Mouse (Mus musculus) G1E (cell line): ENCODE measurements at regions not wholly inside any gene's neighbourhood (a gene's known extent, or its start where the extent isn't known, plus 50 kb on each side); places are given as distances from the start of the nearest gene placed in this dataset.
"Not testable (repeated sequence)": the region's sequence is repeated elsewhere in the genome, so short reads cannot be mapped to it uniquely, and the experiment has no call there.

Experiments used
- ATAC-seq: 2 replicates; pipeline ENCODE4 v1.8.0; 2016; ENCODE audit warnings: mild to moderate bottlenecking; ENCODE audit not compliant: insufficient number of reproducible peaks, poor library complexity, low FRiP score, severe bottlenecking; ENCODE audit errors: extremely low read depth
- DNase-seq: peaks from one replicate; pipeline ENCODE4 v3.0.0; 2012; ENCODE audit warnings: low spot score
- H3K27me3 ChIP-seq: 2 replicates; pipeline ENCODE4 v1.6.1; 2012; ENCODE audit warnings: mild to moderate bottlenecking, low read length, inconsistent platforms; ENCODE audit not compliant: insufficient read depth
- H3K36me3 ChIP-seq: replicated peaks from 2 replicates; pipeline ENCODE3; 2012; ENCODE audit warnings: mild to moderate bottlenecking, inconsistent platforms
- H3K4me1 ChIP-seq: 2 replicates; pipeline ENCODE4 v1.6.1; 2012; ENCODE audit warnings: low read depth, low read length, inconsistent platforms, mixed read lengths; ENCODE audit not compliant: insufficient read depth
- H3K4me3 ChIP-seq: 2 replicates; pipeline ENCODE4 v1.5.1; 2012; ENCODE audit warnings: low read depth, mild to moderate bottlenecking, inconsistent platforms, low read length, moderate library complexity, mixed read lengths
- H3K9me3 ChIP-seq: replicated peaks from 2 replicates; pipeline ENCODE4 v1.6.1; 2012; ENCODE audit warnings: inconsistent platforms
- CTCF ChIP-seq: IDR thresholded peaks from 2 replicates; pipeline ENCODE4 v1.5.1; 2012; ENCODE audit warnings: low read depth, low read length, inconsistent platforms, mixed read lengths
- GATA1 ChIP-seq: IDR thresholded peaks from 2 replicates; pipeline ENCODE4 v1.6.1; 2012; ENCODE audit warnings: borderline replicate concordance, low read length, inconsistent platforms, mixed read lengths
- GATA2 ChIP-seq: IDR thresholded peaks from 2 replicates; pipeline ENCODE4 v1.6.1; 2012; ENCODE audit warnings: low read depth, low read length, inconsistent platforms, borderline replicate concordance
- POLR2AphosphoS5 ChIP-seq: IDR thresholded peaks from 2 replicates; pipeline ENCODE4 v1.6.1; 2012; ENCODE audit warnings: low read depth, low read length, inconsistent platforms; ENCODE audit not compliant: insufficient replicate concordance
- TAL1 ChIP-seq: conservative IDR thresholded peaks from 2 replicates; pipeline ENCODE4 v1.6.1; 2012; ENCODE audit warnings: low read depth, low read length, inconsistent platforms, mixed read lengths

DNA sequence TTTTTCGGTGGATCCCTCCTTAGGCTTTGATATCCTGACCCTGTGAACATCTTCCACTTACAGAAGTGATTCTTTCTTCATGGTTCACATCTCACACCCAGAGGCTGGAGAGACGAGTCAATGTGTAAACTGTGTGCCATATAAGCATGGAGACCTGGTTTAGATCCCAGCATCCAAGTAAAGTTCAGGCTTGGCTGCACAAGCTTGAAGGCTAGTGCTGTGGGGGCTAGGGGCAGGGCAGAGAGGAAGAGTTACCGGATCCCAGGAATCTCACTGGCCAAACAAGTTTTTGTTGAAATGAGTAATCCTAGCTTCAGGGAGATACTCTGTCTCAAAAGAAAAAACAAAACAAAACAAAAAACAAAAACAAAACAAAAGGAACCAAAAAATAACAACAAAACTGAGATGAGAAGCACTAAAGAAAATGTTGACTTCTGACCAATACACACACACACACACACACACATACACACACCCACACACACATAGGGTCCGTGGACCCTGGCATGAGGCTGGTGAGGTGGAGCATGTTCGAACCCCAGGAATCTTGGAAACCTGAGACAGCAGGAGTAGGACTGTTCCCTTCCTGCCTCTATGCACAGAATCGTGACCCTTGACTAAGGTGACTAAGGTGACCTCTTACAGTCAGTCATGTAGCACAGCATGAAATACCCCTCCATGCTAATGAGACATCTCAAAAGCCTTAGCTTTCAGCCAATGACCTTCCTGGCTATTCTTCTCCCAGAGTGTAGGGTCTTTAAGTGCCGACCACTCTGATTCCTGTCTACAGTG is 55.2 kb downstream of the Gm12728 start:
- H3K4me1 ChIP-seq: no peaks in the 10 kb centered on the region
- DNase-seq: no peak
- ATAC-seq: no peak
- no peak overlapping the region for H3K4me3 ChIP-seq
- TF ChIP-seq POLR2AphosphoS5 (no peak), TAL1 (no peak), GATA2 (no peak), CTCF (no peak), GATA1 (no peak)
- H3K9me3 ChIP-seq: peaks cover 70% of the 10 kb centered on the region
- no peaks in the 10 kb centered on the region for H3K27me3 ChIP-seq
- no peaks in the 10 kb centered on the region for H3K36me3 ChIP-seq

DNA sequence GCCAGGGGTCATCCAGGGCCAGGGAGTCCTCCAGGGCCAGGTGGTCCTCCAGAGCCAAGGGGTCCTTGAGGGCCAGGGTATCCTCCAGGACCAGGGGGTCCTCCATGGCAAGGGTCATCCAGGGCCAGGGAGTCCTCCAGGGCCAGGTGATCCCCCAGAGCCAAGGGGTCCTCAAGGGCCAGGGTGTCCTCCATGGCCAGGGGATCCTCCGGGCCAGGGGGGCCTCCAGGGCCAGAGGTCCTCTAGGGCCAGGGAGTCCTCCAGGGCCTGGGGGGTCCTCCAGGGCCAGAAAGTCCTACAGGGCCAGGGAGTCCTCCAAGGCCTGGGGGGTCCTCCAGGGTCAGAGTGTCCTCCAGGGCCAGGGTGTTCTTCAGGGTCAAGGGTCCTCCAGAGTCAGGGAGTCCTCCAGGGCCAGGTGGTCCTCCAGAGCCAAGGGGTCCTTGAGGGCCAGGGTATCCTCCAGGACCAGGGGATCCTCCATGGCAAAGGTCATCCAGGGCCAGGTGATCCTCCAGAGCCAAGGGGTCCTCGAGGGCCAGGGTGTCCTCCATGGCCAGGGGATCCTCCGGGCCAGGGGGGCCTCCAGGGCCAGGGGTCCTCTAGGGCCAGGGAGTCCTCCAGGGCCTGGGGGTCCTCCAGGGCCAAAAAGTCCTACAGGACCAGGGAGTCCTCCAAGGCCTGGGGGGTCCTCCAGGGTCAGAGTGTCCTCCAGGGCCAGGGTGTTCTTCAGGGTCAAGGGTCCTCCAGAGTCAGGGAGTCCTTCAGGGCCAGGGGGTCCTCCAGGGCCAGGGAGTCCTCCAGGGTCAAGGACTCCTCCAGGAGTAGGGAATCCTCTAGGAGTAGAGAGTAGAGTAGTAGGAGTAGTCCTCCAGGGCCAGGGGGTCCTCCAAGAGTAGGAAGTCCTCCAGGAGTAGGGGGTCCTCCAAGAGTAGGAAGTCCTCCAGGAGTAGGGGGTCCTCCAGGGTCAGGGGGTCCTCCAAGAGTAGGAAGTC is 56.6 kb downstream of the Gm12728 start:
- H3K4me3 ChIP-seq, DNase-seq, H3K4me1 ChIP-seq, H3K27me3 ChIP-seq, ATAC-seq, H3K36me3 ChIP-seq: not testable (repeated sequence)
- peaks cover 60% of the 10 kb centered on the region for H3K9me3 ChIP-seq

DNA sequence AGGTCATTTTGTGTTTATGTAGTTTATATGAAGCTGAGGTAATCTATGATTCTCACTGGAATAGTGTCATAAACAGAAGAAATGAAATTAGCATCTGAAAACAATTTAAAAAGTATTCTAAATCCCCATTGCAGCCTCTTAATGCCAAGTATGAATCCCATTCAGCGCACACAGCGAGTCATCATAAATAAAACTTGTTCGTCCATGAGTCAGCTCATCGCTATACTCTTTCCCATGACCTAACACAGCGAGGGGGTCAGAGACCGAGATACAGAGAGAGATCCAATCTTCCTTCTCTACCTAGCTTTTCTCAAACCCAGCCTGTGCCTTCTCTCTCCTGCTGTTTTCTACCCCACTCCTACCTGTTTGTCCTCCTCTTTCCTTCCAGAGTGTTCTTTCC is 63.4 kb downstream of the Gm12728 start:
- no peak for TF ChIP-seq TAL1
- TF ChIP-seq GATA1: no peak
- TF ChIP-seq CTCF: no peak
- TF ChIP-seq POLR2AphosphoS5: no peak
- TF ChIP-seq GATA2: no peak
- no peaks in the 10 kb centered on the region for H3K36me3 ChIP-seq
- peaks cover 33% of the 10 kb centered on the region for H3K9me3 ChIP-seq
- H3K4me1 ChIP-seq: no peaks in the 10 kb centered on the region
- H3K4me3 ChIP-seq: no peak overlapping the region
- no peaks in the 10 kb centered on the region for H3K27me3 ChIP-seq
- DNase-seq: no peak
- ATAC-seq: no peak

DNA sequence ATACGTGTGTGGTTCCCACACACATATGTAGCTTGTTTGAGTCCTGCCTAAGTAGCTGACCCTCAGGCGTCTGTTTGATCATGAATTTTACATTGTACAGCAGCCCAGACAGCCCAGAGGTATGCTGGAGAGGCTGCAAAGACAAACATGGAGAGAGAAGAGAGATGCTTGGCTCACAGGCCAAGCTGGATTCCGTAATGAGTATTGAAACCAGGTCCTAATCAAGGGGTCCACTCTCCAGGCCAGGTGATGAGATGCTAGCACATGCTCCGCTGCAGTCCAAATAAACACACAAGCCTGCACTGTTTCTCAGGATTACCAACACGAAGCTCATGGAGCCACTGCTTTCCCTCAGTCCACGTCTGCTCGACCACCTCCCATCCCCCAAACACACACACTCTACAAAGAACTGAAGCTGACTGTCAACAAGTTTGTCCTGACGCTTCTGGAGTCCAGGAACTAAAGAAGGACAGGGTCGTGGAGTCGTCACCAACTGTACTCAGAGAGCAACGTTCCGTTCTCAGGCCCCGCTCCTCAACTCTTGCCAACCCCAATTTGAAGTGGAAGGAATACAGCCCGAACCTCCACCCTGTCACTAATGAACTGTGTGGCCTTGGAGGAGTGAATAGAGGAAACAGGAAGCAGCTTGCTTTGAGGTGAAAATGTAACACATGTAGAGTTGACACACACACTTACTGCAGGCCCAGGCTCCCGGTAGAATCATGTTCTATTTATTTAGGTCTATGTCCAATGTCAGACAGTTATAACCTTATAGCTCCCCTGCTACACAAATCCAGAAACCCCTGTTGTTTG is 69.6 kb downstream of the Gm12728 start:
- Histone ChIP-seq H3K27me3 (no peaks in the 10 kb centered on the region), H3K36me3 (no peaks in the 10 kb centered on the region), H3K4me3 (no peak overlapping the region), H3K4me1 (no peaks in the 10 kb centered on the region), H3K9me3 (peaks cover 31% of the 10 kb centered on the region)
- TF ChIP-seq GATA2: no peak
- TF ChIP-seq POLR2AphosphoS5: no peak
- no peak for TF ChIP-seq CTCF
- no peak for TF ChIP-seq TAL1
- TF ChIP-seq GATA1: no peak
- DNase-seq: no peak
- no peak for ATAC-seq

DNA sequence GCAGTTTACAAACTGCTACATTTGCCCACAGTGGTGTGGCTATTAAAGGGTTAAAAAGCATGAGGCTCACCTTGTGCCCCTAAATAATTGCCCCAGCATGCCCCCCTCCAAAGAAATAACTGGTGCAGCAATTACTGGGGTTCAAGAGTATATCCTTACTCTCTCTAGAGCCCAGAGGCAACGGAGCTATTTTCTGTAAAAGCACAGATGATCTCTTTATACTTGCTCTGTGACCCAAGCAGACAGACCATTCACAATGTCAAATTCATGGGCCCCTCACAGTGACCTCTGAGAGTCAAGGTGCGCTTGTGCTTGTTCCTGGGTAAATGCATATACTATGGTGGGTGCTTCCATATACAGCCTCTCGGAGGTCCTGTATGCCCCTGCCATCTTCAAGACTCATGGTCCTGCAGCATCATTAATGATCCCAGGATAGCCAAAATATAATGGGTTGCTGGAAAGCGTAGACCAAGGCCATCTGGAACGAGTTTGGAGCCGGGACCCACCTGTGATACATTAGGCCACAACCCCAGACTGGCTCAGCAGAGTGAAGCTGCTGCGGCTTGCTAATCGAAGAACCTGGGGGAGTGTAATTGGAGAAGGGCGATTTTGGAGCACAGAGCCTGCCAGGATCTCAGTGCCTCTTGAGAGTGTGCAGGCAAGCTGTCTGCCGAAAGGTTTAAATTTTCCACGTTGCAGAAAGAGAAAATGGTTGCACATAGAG is 71.4 kb downstream of the Gm12728 start:
- Histone ChIP-seq H3K9me3 (peaks cover 31% of the 10 kb centered on the region), H3K27me3 (no peaks in the 10 kb centered on the region), H3K4me1 (no peaks in the 10 kb centered on the region), H3K4me3 (no peak overlapping the region), H3K36me3 (no peaks in the 10 kb centered on the region)
- ATAC-seq: no peak
- DNase-seq: no peak
- TF ChIP-seq GATA1 (no peak), GATA2 (no peak), TAL1 (no peak), CTCF (no peak), POLR2AphosphoS5 (no peak)

- DNase-seq: no peak
- Histone ChIP-seq H3K4me1 (no peaks in the 10 kb centered on the region), H3K4me3 (no peak overlapping the region), H3K9me3 (peaks cover 29% of the 10 kb centered on the region), H3K36me3 (no peaks in the 10 kb centered on the region), H3K27me3 (no peaks in the 10 kb centered on the region)
- TF ChIP-seq TAL1: no peak
- TF ChIP-seq POLR2AphosphoS5: no peak
- no peak for TF ChIP-seq GATA2
- TF ChIP-seq CTCF: no peak
- no peak for TF ChIP-seq GATA1
- no peak for ATAC-seq
Measured at GRCm38 (mm10) chr4:105861654-105862037, 72.0 kb downstream of the Gm12728 start.
